Mouse (Mus musculus): ENCODE results near the gene Aebp2. TPM values are rescaled to one million over a fixed set of nuclear protein-coding genes. Genes with fewer than 3 reads are reported as not detected.

The Aebp2 gene
- polyA plus RNA-seq, 1 experiment from 2014 or later = 2.7 TPM

- Histone ChIP-seq H3K36me3 (replicated peaks) (no peaks in the 10 kb centered on the region), H3K9me3 (replicated peaks) (no peaks in the 10 kb centered on the region), H3K9ac (no peak overlapping the region), H3K4me1 (replicated peaks) (no peaks in the 10 kb centered on the region), H3K4me3 (replicated peaks) (no peak overlapping the region), H3K27me3 (no peaks in the 10 kb centered on the region), H3K4me2 (no peak overlapping the region), H3K27ac (replicated peaks) (no peak overlapping the region)
- WGBS (ENCODE audit: insufficient replicate concordance) = 72% methylated on average over 4 of the region's 4 CpGs
- no peak for ATAC-seq (ENCODE audit: insufficient read depth)
Observed at GRCm38 (mm10) chr6:140676094-140676493, 53.6 kb downstream of the Aebp2 start.

- Histone ChIP-seq H3K9me3 (replicated peaks) (no peaks in the 10 kb centered on the region), H3K4me1 (replicated peaks) (no peaks in the 10 kb centered on the region), H3K36me3 (replicated peaks) (no peaks in the 10 kb centered on the region), H3K27me3 (no peaks in the 10 kb centered on the region), H3K4me3 (replicated peaks) (no peak overlapping the region), H3K27ac (replicated peaks) (no peak overlapping the region), H3K4me2 (no peak overlapping the region), H3K9ac (no peak overlapping the region)
- no peak for ATAC-seq (ENCODE audit: insufficient read depth)
- WGBS (ENCODE audit: insufficient replicate concordance) = 45% methylated on average over 4 of the region's 4 CpGs
Observed at GRCm38 (mm10) chr6:140677041-140677440, 54.6 kb downstream of the Aebp2 start.

GRCm38 (mm10) chr6:140677960-140678359 is 55.5 kb downstream of the Aebp2 start:
- WGBS (ENCODE audit: insufficient replicate concordance) = 66% methylated on average over 9 of the region's 9 CpGs
- no peak for ATAC-seq (ENCODE audit: insufficient read depth)
- Histone ChIP-seq H3K4me2 (no peak overlapping the region), H3K27ac (replicated peaks) (no peak overlapping the region), H3K4me1 (replicated peaks) (no peaks in the 10 kb centered on the region), H3K9me3 (replicated peaks) (no peaks in the 10 kb centered on the region), H3K36me3 (replicated peaks) (no peaks in the 10 kb centered on the region), H3K27me3 (no peaks in the 10 kb centered on the region), H3K9ac (no peak overlapping the region), H3K4me3 (replicated peaks) (no peak overlapping the region)

DNA sequence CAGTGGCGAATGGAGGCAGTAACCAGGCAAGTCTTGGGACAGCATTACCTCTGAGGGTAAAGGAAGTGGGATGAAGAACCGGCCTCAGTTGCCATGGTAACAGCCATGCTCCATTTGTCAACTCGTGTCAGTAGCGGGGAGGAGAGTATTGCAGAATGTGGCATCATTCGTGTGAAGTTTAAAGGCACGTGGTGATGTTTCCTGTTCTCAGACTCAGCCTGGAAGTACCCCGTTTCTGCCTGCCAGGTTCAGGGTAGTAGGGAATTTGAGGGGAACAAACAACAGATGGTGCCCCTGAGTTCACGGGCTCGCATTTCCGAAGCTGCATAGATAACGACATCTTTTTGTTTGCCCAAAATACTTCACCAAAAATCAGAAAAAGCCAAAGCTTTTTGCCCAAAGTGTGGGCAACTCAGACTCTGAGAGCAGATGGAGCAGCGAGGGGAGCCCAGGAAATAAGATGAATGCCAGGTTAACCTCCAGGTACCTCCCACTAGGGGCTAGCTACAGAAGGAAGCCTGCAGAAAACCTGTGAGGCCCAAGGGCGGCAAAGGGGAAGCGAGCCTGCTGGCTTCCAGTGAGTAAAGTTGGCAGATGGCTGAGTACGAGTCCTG is 56.3 kb downstream of the Aebp2 start:
- no peak overlapping the region for H3K4me2 ChIP-seq
- H3K36me3 ChIP-seq (replicated peaks) = no peaks in the 10 kb centered on the region
- no peak overlapping the region for H3K9ac ChIP-seq
- ATAC-seq (ENCODE audit: insufficient read depth) = no peak
- no peak overlapping the region for H3K27ac ChIP-seq (replicated peaks)
- no peaks in the 10 kb centered on the region for H3K9me3 ChIP-seq (replicated peaks)
- no peaks in the 10 kb centered on the region for H3K4me1 ChIP-seq (replicated peaks)
- H3K27me3 ChIP-seq = no peaks in the 10 kb centered on the region
- 18% methylated on average over 15 of the region's 15 CpGs for WGBS (ENCODE audit: insufficient replicate concordance)
- no peak overlapping the region for H3K4me3 ChIP-seq (replicated peaks)

- Histone ChIP-seq H3K9ac (no peak overlapping the region), H3K4me2 (no peak overlapping the region), H3K9me3 (replicated peaks) (no peaks in the 10 kb centered on the region), H3K36me3 (replicated peaks) (no peaks in the 10 kb centered on the region), H3K4me3 (replicated peaks) (no peak overlapping the region), H3K4me1 (replicated peaks) (no peaks in the 10 kb centered on the region), H3K27ac (replicated peaks) (no peak overlapping the region), H3K27me3 (no peaks in the 10 kb centered on the region)
- WGBS (ENCODE audit: insufficient replicate concordance) = 60% methylated on average over 7 of the region's 7 CpGs
- ATAC-seq (ENCODE audit: insufficient read depth) = no peak
Observed at GRCm38 (mm10) chr6:140680713-140681112, 58.2 kb downstream of the Aebp2 start.

GRCm38 (mm10) chr6:140682829-140683228 is 60.4 kb downstream of the Aebp2 start:
- 22% methylated on average over 13 of the region's 13 CpGs for WGBS (ENCODE audit: insufficient replicate concordance)
- Histone ChIP-seq H3K27ac (replicated peaks) (no peak overlapping the region), H3K4me1 (replicated peaks) (no peaks in the 10 kb centered on the region), H3K4me2 (no peak overlapping the region), H3K27me3 (no peaks in the 10 kb centered on the region), H3K9me3 (replicated peaks) (no peaks in the 10 kb centered on the region), H3K36me3 (replicated peaks) (no peaks in the 10 kb centered on the region), H3K9ac (no peak overlapping the region), H3K4me3 (replicated peaks) (no peak overlapping the region)
- ATAC-seq (ENCODE audit: insufficient read depth) = no peak

- Histone ChIP-seq H3K36me3 (replicated peaks) (no peaks in the 10 kb centered on the region), H3K27ac (replicated peaks) (no peak overlapping the region), H3K4me2 (no peak overlapping the region), H3K27me3 (no peaks in the 10 kb centered on the region), H3K4me1 (replicated peaks) (no peaks in the 10 kb centered on the region), H3K9me3 (replicated peaks) (no peaks in the 10 kb centered on the region), H3K4me3 (replicated peaks) (no peak overlapping the region), H3K9ac (no peak overlapping the region)
- no peak for ATAC-seq (ENCODE audit: insufficient read depth)
- 73% methylated on average over 11 of the region's 11 CpGs for WGBS (ENCODE audit: insufficient replicate concordance)
Observed at GRCm38 (mm10) chr6:140684403-140684802, 61.9 kb downstream of the Aebp2 start.

- no peak overlapping the region for H3K4me3 ChIP-seq (replicated peaks)
- no peaks in the 10 kb centered on the region for H3K36me3 ChIP-seq (replicated peaks)
- WGBS (ENCODE audit: insufficient replicate concordance) = 72% methylated on average over 16 of the region's 16 CpGs
- no peak for ATAC-seq (ENCODE audit: insufficient read depth)
- H3K27me3 ChIP-seq = no peaks in the 10 kb centered on the region
- no peak overlapping the region for H3K4me2 ChIP-seq
- H3K9ac ChIP-seq = no peak overlapping the region
- no peak overlapping the region for H3K27ac ChIP-seq (replicated peaks)
- no peaks in the 10 kb centered on the region for H3K4me1 ChIP-seq (replicated peaks)
- H3K9me3 ChIP-seq (replicated peaks) = no peaks in the 10 kb centered on the region
Observed at GRCm38 (mm10) chr6:140689617-140690404, 67.3 kb downstream of the Aebp2 start.

DNA sequence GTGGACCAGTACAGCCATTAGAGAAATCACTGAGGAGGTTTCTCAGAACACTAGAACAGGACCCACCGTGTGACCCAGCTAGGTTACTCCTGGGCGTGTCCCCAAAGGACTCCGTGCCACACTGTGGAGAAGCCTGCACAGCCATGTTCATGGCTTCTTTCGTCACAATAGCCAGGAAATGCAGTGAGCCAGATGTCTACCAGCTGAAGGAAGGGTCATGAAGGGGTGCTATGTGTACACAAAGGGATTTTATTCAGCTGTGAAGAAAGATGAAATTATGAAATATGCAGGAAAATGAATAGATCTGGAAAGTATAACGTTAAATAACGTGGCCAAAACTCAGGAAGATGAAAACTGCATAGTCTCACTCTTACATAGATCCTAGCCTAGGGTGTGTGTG is 69.7 kb downstream of the Aebp2 start:
- no peak for ATAC-seq (ENCODE audit: insufficient read depth)
- H3K4me1 ChIP-seq (replicated peaks) = no peaks in the 10 kb centered on the region
- H3K27me3 ChIP-seq = no peaks in the 10 kb centered on the region
- no peaks in the 10 kb centered on the region for H3K9me3 ChIP-seq (replicated peaks)
- H3K27ac ChIP-seq (replicated peaks) = no peak overlapping the region
- H3K4me3 ChIP-seq (replicated peaks) = no peak overlapping the region
- no peak overlapping the region for H3K9ac ChIP-seq
- H3K4me2 ChIP-seq = no peak overlapping the region
- WGBS (ENCODE audit: insufficient replicate concordance) = 79% methylated on average over 6 of the region's 6 CpGs
- no peaks in the 10 kb centered on the region for H3K36me3 ChIP-seq (replicated peaks)

- Histone ChIP-seq H3K9ac (no peak overlapping the region), H3K9me3 (replicated peaks) (no peaks in the 10 kb centered on the region), H3K27ac (replicated peaks) (no peak overlapping the region), H3K4me3 (replicated peaks) (no peak overlapping the region), H3K4me2 (no peak overlapping the region), H3K36me3 (replicated peaks) (no peaks in the 10 kb centered on the region), H3K27me3 (no peaks in the 10 kb centered on the region), H3K4me1 (replicated peaks) (no peaks in the 10 kb centered on the region)
- WGBS (ENCODE audit: insufficient replicate concordance) = 58% methylated on average over 12 of the region's 12 CpGs
- no peak for ATAC-seq (ENCODE audit: insufficient read depth)
Observed at GRCm38 (mm10) chr6:140696192-140696879, 73.9 kb downstream of the Aebp2 start.

- no peak overlapping the region for H3K9ac ChIP-seq
- H3K9me3 ChIP-seq (replicated peaks) = no peaks in the 10 kb centered on the region
- no peak overlapping the region for H3K4me3 ChIP-seq (replicated peaks)
- WGBS (ENCODE audit: insufficient replicate concordance) = 75% methylated on average over 11 of the region's 11 CpGs
- no peak for ATAC-seq (ENCODE audit: insufficient read depth)
- H3K36me3 ChIP-seq (replicated peaks) = no peaks in the 10 kb centered on the region
- H3K4me2 ChIP-seq = no peak overlapping the region
- no peaks in the 10 kb centered on the region for H3K27me3 ChIP-seq
- H3K27ac ChIP-seq (replicated peaks) = no peak overlapping the region
- no peaks in the 10 kb centered on the region for H3K4me1 ChIP-seq (replicated peaks)
Observed at GRCm38 (mm10) chr6:140697994-140698393, 75.5 kb downstream of the Aebp2 start.

Measured in liver, embryonic 15.5 days (tissue).